8 mouse cellular contexts compared by ENCODE assay signal in genomic region chr1:86582451-86583096, GRCm38 (mm10). TPM values are rescaled to one million over a fixed set of nuclear protein-coding genes. Genes with fewer than 3 reads are reported as not detected.
DNase-seq lines count a peak whose midpoint lies in the region; ATAC-seq lines count a peak whose summit lies in the region.

Pde6d (minus strand) TSS chr1:86582629.
Cops7b (plus strand) TSS chr1:86582904.

- peak; percentile 89 for ATAC-seq in megakaryocyte progenitor cell, adult 5-6 weeks (replicated peaks; ENCODE audit: poor library complexity)

- peak; percentile 97 for DNase-seq in adipocyte (ENCODE audit: low spot score)
- peak; percentile 97 for DNase-seq in embryo, embryonic 10 days (ENCODE audit: low spot score)
- DNase-seq in gastrocnemius, postnatal 10 days, result peak; percentile 92
- peak; percentile 98 for DNase-seq in induced T-regulatory cell, adult 2 months (ENCODE audit: low read depth)
- peak; percentile 89 to 98 for DNase-seq in left cerebral cortex, adult 9 months (ENCODE audit: low spot score in 2 of 2)
- peak; percentile 94 for DNase-seq in right cerebral cortex, postnatal 14 days
- DNase-seq in urinary bladder, postnatal 36 days (ENCODE audit: low spot score in 2 of 2), result peak; percentile 95

RNA-seq across cellular contexts. Expression of gene Pde6d, which starts in this region (rescaled TPM):
- total RNA-seq in gastrocnemius, postnatal 10 days (2021), result 10 to 100 TPM; 32.5 to 40.2 TPM
- 60.3 and 71.2 TPM in 2 replicates for total RNA-seq in megakaryocyte progenitor cell, adult 5-6 weeks (2015)
- total RNA-seq in megakaryocyte progenitor cell, adult 5-6 weeks (2017), result 17.9 and 23.6 TPM in 2 replicates

RNA-seq across cellular contexts. Expression of gene Cops7b, which starts in this region (rescaled TPM):
- total RNA-seq in gastrocnemius, postnatal 10 days (2021), result 10 to 100 TPM; 10.5 to 12.6 TPM
- total RNA-seq in megakaryocyte progenitor cell, adult 5-6 weeks (2015), result 9.3 and 13.2 TPM in 2 replicates
- total RNA-seq in megakaryocyte progenitor cell, adult 5-6 weeks (2017), result 19.5 and 22.7 TPM in 2 replicates

Comparison
In these comparisons a context has a peak if more than half of its experiments do, and no peak if none do; other contexts are left out.
1. Peak in every context shown above with its lines: DNase-seq and ATAC-seq.